Mouse (Mus musculus) bone marrow macrophage, adult 2 months (primary cell): ENCODE data around the gene Olfr235.

ENCODE experiments used
- CTCF ChIP-seq: IDR thresholded peaks from 2 replicates; pipeline ENCODE4 v1.5.1; 2012; ENCODE audit warnings: low read depth, mild to moderate bottlenecking, low read length, moderate library complexity
- POLR2A ChIP-seq: IDR thresholded peaks from 2 replicates; pipeline ENCODE4 v1.6.1; 2012; ENCODE audit warnings: mild to moderate bottlenecking, low read depth, low read length, borderline replicate concordance

GRCm38 (mm10) chr19:12241559-12241958 is 19.3 kb upstream of the Olfr235 start, which contains the start of gene Olfr262:
- TF ChIP-seq POLR2A, result no peak
- no peak for TF ChIP-seq CTCF
